Mouse (Mus musculus) heart, adult 18-20 months (tissue): ENCODE results near the gene Clstn1. TPM values are rescaled to one million over a fixed set of nuclear protein-coding genes. Genes with fewer than 3 reads are reported as not detected.

Experiments
- DNase-seq, 2 experiments: peaks; one replicate each; pipeline ENCODE4 v3.0.0; 2021 to 2022; ENCODE audit warnings: mixed read lengths in 1 of 2
- long read RNA-seq, 2 experiments: library from polyadenylated mRNA; stranded (forward); transcript quantifications; one replicate each; pipeline ENCODE4 v2.0.0; 2021
- total RNA-seq, 2 experiments: library from RNA; stranded (reverse); gene quantifications; 2 replicates each; pipeline ENCODE4 v1.2.3; 2021

Clstn1 gene
- total RNA-seq: 10 to 100 TPM; 96.1 to 96.2 TPM
- long read RNA-seq, experiment 1, full-length matches to known transcripts: 13 of 40 reads
- long read RNA-seq, experiment 1, partial matches to known transcripts: 27 of 40 reads
- long read RNA-seq, experiment 1, other reads (novel, unspliced or antisense): 0 of 40 reads
- long read RNA-seq, experiment 2, partial matches to known transcripts: 18 of 24 reads
- long read RNA-seq, experiment 2, other reads (novel, unspliced or antisense): 2 of 24 reads

DNA sequence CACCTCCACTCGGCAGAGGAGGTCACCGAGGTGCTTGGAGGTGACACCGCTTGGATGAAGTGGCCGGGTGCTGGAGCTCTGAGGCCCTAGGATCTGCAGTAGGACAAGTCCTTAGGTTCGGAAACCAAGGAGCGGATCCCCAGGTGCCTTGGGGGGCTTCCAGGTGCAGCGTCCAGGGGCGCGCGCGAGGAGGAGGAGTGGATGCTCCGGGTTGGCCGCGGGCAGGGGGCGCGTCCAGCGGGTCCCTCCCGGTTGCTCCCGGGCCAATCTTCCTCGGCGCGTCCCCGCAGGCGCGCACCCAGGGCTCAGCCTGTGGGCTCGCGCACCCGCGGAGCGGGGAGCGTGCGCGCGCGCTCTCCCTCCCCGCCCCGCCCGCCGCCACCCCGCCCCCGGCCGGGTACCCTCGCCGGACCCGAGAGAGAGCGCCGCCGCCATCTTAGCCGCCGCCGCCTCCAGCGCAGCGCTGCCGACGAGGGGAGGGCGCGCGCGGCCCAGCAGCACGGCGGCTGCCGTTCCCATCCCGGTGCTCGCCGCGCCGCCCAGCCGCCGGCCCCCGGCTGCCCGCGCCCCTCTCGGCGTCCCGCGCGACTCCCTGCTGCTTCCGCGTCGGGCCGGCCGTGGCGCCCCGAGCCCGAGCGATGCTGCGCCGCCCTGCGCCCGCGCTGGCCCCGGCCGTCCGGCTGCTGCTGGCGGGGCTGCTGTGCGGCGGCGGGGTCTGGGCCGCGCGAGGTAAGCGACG is at the start of gene Clstn1:
Gene Clstn1, plus strand, starts transcription at position 425 of the 739 bp plus-strand sequence.
- DNase-seq: peak; percentile 62 to 71

DNA sequence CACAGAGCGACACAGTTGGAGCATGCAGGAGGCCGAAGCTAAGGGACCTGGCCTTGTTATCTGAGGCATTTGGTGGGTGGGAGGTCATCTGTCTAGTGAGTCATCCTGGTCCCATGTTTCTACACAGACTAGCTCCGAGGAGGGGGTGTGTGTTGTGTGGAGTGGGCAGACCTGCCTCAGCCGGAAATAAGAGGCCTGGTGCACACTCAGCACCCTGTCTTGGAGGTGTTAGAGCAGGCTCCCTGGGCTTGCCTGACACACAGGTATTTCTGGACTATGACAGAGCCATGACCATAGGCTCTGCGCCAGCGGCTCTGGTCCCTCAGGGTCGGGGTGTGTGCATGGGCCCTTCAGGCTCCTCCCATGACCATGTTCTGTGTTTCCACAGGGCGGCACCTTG is 46.8 kb upstream of the Clstn1 start:
- peak; percentile 64 to 71 for DNase-seq

GRCm38 (mm10) chr4:149541935-149542334 is 44.3 kb upstream of the Clstn1 start:
- no peak for DNase-seq

- no peak for DNase-seq
Observed at GRCm38 (mm10) chr4:149542431-149542830, 43.8 kb upstream of the Clstn1 start.

GRCm38 (mm10) chr4:149542927-149543553 is 43.2 kb upstream of the Clstn1 start:
- peak; percentile 79 to 95 for DNase-seq

- DNase-seq: no peak
Observed at GRCm38 (mm10) chr4:149544892-149545291, 41.4 kb upstream of the Clstn1 start.

DNA sequence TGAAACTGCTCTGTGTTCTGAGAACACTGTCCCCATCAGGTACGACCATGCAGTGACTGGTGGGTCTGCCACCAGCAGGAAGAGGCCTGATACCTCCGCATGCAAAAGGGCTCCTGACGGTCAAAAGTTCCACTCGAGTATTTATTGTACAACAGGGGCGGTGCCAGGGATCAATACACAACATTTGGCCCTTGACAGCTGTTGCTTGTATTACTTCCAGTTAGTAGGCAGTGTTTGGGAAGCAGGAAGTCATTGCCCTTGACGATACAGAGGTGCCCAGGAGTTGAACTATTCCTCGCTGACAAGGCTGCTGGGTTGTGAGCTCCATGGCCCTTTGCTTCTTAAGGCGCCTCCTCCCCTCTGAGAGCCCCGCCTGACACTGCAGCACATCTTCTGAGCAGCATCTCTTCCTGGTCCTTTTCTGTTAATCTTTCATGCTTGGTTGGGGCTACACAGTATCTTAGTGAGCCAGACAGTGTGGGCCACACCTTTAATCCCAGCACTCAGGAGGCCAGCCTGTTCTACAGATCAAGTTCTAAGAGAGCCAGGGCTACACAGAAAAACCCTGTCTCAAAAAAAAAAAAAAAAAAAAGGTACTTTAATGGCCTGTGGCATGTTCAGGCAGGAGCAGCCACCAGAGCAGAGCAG is 39.3 kb upstream of the Clstn1 start:
- DNase-seq: no peak

- no peak for DNase-seq
Observed at GRCm38 (mm10) chr4:149547523-149547922, 38.7 kb upstream of the Clstn1 start.

GRCm38 (mm10) chr4:149549221-149549925 is 36.9 kb upstream of the Clstn1 start:
- DNase-seq: peak; percentile 83 to 88

GRCm38 (mm10) chr4:149550866-149551265 is 35.4 kb upstream of the Clstn1 start:
- no peak for DNase-seq

GRCm38 (mm10) chr4:149551696-149552095 is 34.6 kb upstream of the Clstn1 start:
- no peak for DNase-seq

- no peak for DNase-seq
Observed at GRCm38 (mm10) chr4:149553834-149554233, 32.4 kb upstream of the Clstn1 start.

GRCm38 (mm10) chr4:149556111-149556510 is 30.2 kb upstream of the Clstn1 start:
- no peak for DNase-seq

- no peak for DNase-seq
Observed at GRCm38 (mm10) chr4:149557905-149558304, 28.4 kb upstream of the Clstn1 start.

DNA sequence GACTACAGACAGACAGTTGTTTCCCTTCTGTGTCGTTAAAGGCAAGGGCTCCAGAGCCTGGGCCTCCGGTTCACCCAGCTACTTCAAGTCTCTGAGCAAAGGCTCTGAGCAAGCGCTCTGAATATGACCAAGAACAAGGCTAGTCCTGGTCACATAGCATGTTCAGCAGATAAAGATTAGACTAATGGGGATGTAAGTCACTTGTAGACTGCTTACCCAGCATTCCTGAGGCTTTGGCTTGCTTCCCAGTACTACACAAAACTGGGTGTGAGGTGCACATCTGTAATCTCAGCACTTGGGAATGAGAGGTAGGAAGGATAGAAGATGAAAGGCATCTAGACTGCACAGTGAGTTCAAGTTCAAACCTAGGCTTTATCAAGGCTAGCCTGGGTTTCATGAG is 27.9 kb upstream of the Clstn1 start:
- DNase-seq: no peak

DNA sequence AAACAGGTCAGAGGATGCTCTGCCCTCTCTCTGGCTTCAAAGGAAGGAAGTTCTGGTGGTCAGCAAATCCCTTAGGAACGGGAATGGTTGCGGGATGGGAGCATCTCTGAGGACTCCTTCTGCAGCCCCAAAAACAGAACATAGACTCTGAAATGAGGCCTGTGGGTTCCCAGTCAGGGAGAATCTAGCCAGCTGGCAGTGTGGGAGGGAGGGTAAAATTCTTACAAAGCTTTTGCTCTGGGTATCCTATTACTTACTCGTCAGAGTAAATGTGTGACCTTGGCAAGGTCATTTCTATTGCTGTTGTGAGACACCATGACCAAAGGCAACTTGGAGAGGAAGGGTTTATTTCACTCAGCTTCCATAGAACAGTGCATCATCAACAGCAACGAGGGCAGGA is 24.9 kb upstream of the Clstn1 start:
- DNase-seq: no peak

- peak; percentile 83 to 87 for DNase-seq
Observed at GRCm38 (mm10) chr4:149561986-149562904, 24.0 kb upstream of the Clstn1 start.

DNA sequence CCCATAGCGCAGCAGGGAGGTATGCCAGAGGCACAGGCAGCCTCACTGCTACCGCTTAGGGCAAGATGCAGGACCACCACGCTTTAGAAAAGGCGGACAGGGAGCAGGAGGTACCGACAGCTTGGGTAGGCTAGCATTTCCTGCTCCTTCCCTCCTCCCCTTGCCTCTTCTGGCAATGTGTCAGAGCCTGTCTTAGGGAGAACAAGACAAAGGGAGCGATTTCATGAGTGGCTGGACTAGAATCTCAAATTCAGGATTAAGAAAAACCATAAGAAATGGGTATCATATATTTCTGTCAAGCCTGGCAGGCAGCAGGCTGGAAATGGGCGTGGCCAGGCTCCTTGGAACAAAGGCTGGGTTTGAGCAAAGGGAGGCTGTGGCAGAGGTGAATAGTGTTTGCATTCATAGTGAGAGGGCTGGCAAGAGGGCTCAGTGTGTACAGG is 23.3 kb upstream of the Clstn1 start:
- peak; percentile 52 to 66 for DNase-seq

GRCm38 (mm10) chr4:149563941-149564361 is 22.3 kb upstream of the Clstn1 start:
- no peak for DNase-seq

DNA sequence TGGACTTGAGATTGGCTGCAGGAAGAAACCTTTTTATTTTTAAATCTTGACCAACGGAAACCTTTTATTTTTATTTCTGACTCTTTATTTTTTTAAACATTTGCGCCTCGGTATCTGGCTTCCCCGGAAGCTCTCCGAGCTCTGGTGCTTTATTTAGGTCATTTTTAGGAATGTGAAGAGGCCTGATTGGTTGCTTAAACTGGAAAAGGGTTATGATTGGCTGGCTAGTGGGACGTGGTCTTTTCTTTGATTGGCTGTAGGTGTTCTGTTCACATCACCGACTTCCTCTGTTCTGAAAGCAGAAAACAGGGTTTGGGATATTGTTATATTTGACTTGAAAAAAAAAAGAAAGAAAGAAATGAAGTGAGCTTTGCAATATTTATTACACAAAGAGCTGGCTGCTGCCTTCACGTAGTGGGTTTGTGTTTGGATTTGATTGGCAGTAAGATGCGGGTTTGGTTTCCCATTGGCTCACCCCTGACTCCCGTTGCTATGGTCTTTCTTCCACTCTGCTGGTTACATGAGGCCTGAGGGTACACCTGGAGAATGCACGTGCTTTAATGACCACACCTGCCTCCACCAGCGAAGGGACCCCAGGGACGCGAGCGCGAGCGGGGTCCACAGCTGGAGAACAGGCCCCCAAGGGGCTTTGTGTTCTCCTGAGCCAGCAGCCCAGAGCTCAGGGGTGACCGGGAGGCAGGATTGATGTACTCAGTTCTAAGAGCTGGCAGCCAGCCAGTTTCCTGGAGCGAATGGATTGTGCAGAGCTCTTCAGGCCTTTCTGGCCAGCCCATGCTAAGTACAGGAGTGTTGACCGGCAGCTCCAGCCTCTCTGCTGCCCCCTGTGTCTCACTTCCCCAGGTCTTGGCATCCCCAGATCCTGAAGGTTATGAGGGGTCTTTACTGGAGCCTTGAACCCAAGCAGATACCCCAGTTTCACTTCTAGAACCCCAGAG is 21.5 kb upstream of the Clstn1 start:
- peak; percentile 82 to 90 for DNase-seq
